Mouse (Mus musculus) cerebellum, adult 8-10 months (tissue): ENCODE results near the gene Olfr1367.

Experiments
- DNase-seq: peaks from one replicate; pipeline ENCODE4 v3.0.0; 2022

Olfr1367 gene

DNA sequence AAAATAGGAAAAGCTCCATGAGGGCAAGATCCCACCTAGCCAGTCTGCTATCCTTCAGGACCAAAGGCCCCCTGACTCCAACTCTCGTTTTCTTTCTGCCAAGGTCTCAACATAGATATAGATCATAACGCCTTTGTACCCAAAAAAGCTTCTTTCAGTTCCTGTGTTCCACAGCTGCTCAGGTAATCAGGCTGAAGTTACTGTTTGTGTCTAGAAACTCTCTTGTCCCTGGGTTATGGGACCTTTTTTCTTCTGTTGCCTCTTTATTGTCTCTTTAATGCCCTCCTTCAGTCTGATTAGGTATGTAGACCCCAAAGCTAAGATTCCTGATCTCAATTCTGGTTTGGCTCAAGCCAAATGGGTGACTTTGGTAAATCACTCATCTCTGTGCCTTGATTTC is 50.8 kb downstream of the Olfr1367 start:
- DNase-seq = no peak
